Mouse (Mus musculus): ENCODE results near the gene Kat5.
A peak's percentile ranks its signal among the peaks of the same experiment; 100 is the strongest.

Kat5 gene

DNA sequence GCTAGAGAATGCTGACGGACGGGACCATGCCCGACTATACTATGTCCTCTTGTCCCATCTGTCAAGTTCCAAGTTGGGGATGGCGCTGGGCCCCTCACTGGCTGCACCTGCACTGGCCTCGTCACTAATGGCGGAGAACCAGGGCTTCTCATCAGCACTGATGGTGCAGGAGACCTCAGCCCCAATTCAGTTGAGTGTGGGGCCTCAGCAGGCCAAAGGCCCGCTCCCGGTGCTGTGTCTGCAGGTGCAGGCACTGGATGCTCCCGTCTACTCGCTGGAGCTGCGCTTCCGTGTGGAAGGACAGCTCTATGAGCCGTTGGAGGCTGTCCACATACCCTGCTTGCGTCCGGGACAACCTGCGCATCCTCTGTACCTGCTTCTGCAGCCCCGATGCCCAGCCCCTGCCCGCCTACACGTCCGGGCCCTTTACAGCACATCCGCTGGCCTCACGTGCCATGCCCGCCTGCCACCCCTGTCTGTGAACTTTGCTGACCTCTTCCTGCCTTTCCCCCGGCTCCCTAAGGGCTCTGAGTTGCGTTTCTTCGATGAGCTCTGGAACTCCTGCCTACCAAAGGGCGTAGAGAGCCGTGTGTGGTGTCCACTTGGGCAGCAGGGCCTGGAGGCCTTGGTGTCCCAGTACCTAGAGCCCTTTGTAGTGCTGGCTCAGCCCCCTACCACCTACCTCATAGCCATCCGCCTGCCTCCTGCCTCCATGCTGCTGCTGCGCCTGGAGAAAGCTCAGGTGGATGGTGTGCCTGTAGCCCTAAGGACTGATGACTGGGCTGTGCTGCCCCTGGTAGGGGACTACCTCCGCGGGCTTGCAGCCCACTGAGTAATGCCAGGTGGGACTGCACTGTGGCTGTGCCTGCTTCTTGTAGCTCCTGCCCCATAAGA is 39.4 kb downstream of the Kat5 start:
- DNase-seq, result no peak

DNA sequence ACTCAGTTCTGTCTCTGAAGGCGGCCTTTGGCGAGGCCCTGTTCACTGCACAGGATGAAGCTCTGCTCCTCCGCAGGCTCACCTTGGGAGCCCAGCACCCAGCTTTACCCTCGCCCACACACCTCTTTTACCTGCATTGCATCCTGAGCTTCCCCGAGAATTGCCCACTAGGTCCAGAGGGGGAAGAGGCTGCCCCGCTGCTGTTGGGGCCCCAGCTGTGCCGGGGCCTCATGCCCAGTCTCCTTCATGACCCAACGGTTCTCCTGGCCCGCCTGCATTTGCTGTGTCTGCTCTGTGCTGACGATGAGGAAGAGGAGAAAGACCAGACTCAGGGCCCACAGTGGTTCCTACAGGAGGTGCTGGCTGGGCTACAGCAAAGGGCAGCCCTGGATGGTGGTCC is 40.5 kb downstream of the Kat5 start:
- no peak for DNase-seq

DNA sequence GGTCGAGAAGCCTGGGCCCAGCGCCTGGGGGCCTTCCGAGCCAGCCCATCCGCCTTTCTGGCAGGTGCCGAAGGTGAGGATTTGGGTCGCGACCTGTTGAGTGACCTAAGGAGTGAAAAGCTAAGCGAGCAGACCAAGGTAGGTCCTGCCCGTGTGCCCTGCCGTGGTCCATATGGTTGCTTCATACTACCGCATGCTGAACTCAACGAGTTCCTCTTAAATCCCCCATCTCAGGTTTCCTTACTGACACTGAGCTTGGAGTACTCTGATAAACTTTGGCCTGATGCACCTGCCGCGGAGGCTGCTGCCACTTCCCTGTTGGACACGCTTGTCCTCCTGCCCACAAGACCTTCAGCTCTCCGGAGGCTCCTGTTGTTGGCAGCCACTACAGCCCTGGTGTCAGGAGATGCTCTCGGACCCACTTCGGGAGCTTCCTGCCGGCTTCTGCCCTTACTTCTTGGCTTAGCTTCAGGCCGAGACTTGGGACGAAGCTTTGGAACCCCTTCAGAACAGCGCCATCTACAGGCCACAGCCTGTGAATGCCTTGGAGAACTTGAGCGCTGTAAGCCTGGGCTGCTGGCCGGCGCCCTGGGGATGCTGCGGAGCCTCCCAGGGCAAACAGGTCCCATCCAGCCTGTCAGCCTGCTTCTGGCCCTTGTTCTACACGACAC is 41.4 kb downstream of the Kat5 start:
- peak; percentile 85 for DNase-seq

DNA sequence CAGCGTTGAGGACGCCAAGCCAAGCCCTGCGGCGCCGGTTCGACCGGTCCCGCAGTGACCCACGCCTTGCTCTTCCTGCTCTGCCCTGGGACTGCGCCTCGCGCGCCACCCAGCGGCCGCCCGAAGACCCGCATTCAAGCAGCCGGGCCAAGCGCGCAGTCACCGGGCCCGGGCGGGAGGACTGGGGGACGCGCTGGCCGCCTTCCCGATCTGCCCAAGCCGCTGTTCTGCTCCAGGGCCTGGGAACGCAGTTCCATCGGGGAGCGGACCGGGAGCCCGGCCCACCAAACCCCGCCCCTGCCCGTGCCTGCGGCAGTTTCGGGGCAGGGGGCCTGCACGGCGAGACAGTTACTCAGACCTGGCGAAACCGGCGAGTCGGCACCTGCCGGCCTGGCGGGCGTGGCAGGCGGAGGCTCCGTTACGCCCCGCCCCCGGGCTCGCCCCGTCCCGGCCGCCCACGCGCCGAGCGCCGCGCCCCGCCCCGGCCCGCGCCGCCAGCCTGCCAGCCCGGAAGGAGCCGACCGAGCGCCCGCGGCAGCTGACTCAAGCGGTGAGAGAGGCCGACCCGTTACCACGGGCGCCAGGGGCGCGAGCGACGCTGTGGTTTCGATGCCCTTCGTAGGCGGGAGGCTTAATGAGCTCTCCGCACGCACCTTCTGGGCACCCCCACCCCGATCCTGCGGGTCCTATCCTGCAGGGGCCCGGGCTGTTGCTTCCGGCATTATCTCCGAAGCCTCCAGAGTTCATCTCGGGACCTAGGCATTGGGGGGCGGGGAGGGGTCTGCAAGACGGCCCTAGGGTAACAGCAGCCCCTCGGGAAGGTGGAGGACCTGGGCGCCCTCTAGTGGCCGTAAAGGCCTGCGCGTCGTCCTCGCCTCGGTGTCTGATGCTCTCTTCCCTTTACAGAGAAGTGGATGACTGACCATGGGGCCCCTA is 42.2 kb downstream of the Kat5 start, which contains the start of gene Ap5b1:
TSS of gene Ap5b1 (plus strand) at position 492 of the 936 bp plus-strand sequence.
- peak; percentile 94 for DNase-seq

DNA sequence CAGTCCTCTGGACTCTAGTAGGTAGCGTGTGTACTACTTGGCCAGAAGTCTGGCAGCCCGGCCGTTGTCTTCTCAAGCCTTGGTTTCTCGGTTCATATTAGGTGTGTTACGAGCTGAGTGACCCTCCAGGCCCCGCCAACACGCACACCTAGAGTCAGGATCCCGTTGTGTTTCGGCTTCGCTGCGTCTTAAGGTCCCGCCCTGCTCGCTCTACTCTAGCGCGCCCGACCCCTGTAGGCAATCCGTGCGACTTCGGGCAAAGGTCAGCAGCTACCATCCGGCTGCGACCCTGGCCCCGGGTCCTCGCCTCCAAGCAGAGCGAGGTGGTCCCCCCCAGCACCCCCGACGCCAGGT is 42.9 kb downstream of the Kat5 start:
- DNase-seq, result no peak

DNA sequence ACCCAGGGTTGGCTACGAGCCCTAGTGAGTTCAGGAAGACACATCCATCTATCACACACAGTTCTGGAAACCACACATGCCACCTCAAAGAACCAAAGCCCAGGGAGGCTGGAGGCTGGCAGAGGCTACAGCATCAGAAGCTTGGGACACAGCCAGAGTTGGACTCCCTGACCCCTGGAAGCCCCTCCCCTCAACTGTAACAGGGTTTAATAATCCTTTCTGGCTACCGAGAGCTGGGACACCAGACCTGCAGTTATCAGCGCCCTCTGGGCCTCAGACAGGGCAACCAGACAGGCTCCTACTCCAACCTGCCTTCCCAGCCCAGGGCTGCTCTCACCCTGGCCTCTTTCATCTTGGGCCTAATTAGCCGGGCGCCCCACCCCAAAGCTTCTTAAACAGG is 43.7 kb downstream of the Kat5 start:
- DNase-seq, result peak; percentile 90

DNA sequence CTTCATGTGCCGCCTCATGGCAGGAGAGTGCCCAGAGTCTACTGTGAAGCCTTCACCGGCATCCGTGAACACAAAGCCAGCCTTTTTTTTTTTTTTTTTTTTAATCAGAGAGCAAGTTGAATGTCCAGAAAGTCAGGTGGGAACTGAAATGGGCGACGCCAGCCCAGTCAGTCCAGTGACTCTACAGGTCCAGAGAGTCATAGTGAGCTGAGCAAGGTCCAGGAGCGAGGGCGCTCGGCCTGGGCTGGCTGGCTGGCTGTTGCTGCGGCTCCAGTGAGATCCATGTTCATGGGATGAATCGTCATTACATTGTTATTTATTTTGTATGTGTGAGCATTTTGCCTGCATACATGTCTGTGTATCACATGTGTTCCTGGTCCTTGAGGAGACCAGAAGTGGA is 47.3 kb downstream of the Kat5 start:
- DNase-seq, result peak; percentile 41

DNA sequence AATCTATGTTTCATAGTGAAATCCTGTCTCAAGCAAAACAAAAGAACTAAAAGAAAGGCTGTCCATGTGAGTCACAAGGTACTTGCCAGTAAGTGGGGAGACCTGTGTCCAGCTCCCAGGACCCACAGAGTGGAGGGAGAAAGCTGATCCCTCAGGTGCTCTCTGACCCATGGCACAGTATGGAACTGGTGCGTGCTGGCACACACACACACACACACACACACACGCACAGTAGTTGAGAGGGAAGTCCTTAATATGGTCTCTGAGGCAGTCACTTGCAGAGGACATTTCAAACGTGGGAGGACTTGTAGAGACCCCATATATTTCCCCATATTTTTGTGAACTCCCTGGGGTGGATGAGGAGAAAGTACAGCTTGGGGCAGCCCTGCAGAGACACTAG is 48.2 kb downstream of the Kat5 start:
- DNase-seq, result no peak

DNA sequence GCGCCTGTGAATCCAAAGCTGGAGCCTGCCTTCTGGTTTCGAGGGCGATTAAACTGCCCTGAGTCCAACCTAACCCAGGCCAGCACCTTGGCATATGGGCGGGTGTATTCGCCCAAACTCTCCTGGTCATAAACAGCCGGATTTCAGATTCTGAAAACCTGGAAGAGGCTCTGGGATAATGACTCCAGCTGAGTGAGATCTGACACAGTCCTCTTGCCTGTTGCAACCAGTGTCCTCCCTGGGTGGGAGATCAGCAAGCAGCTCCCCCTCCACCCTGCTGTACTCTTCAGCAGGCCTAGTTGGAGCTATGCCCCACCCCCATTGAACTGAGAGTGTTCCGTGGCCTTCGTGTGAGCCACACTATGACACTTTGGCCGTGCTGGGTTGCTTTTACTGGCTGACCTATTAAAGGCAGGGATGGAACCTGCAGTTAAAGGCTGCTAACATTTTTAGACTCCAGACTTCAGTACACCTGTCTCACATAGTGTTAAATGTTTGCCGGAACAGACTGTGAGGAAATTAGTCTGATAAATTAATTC is 48.7 kb downstream of the Kat5 start:
- peak; percentile 90 for DNase-seq

DNA sequence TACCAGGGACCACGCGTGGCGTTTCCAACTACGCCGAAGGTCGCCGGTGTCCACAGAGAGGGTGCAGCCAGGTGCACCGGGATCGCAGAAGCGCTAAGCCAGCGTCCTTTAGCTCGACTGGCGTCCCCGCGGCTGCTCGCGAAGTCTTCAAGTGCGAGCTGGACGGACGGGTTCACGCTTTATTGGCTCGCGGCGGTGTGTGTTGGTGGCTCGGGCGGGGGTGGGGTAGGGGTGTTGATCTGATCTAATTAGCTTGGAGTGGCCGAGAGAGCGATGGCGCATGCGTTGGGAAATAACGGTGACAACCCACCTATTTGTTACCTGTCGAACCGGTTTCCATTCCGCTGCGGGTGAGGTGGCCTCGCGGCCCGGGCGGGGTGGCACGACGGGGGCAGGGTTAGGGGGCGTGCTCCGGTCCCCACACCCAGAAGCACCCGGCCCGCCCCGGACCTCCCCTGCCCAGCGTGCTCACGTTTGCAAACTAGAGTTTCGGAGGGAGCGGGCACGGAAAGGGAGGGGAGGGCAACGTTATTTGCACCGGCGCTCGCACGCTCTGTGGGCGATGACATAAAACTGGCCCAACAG is 49.5 kb downstream of the Kat5 start, which contains the start of gene Ovol1:
TSS of gene Ovol1 (minus strand) at position 190 of the 585 bp plus-strand sequence.
- DNase-seq, result peak; percentile 79

DNA sequence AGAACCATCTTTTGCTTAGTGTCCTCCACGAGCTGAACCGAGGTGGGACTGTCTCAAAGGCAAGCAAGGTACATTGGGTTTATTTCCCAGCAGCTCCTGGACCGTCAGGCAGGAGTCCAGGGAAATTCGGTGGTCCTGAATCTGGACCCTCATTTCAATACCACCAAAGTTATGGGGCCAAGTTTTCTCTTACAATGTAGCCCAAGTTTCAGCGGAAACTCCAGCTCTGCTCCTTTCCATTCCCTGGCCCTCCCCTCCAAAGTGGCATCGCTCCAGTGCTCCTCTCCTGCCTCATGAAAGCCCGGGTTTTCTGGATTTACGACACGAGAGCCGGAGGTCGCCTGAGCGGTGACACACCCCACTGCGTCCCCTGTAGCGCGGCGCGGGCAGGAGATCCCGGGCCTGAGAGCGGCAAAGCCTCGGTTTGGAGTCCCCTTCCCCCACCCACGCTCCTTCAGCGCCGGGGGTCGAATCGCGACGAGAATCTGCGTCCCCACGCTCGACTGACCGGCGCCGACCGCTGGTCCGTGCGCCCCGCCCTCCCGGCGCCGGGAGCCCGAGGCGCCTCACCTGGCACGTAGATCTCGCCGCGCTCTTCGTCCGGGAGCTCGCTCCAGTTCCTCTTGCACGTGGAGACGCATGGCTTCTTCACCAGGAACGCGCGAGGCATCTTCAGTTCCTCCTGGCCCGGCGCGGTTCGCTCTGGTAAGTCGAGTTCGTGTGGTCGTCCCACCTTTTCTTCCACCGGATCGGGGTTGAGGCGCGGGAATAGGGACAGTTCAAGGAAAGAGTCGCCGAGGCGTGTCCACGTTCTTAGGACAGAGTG is 50.2 kb downstream of the Kat5 start:
- DNase-seq, result peak; percentile 48

DNA sequence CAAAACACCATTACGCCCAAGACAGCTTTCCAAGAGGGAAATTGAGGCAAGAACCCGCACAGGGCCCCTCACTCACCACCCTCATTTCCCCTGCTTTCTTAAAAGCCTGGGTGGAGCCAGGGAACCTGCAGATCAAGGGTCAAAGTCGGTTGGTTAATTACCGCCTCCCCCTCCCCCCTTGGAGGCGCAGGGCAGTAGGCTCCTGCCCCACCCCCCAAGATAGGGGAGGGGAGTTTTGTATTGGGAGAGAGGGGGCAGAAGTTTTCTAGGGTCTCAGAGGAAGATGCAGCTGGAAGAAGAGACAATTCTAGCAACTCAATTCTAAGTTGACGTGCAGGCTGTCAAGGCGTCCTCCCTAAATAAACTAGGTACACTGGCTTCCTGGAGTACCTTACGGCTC is 50.8 kb downstream of the Kat5 start:
- DNase-seq, result peak; percentile 91

DNA sequence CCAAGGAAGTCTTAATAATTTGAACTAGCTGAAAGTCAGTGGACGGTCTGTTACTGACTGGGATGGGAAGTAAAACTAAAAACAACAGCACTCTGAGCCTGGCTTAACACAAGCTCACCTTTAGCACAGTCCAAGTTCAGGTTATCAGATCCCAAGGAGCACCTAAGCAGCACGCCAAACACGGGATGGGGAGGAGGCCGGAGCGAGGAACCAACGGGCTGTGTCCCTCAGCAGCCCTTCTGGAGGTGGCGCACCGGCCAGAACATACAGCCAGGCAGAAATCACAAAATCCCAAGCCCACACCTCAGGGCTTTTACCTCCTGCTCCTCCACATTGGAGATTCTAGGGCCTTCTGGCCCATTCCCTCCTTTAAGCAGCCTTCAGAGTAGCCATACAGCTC is 51.3 kb downstream of the Kat5 start:
- no peak for DNase-seq

DNA sequence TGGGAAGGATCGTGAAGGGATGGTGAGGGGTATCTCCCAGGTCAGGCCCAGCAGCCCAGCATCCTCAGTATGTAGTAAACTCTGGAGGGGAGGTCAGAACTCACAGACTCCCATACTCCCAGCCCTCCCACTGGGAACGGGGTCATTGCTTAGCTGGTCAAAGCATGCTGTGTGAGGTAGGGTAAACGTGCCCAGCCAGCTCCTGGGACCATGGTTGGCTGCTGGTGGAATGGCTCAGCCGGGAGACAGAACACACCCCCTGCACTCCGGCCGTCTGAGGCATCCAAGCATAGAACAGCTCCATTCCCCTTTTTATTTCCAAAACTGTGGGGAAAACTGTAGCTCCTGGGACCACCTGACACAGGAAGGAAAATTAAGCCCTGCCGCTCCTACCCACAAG is 51.9 kb downstream of the Kat5 start:
- peak; percentile 76 for DNase-seq

DNA sequence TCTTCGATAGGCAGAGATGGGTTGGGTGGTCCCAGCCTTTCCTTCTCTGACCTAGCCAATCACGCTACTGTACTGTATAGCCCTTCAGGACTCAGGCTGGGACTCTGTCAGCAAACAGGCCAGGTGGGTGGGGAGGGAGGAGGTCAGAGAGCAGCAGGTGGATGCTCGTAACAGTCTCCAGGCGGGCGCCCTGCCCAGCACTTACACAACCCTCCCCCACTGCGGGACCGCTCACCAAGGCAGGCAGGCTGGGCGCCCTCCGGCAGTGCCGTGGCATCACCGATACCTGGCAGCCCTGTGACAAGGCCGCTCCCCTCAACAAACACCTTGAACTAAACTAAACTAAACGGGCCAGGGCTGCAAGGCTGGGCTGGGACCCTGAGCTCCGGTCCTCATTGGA is 55.8 kb downstream of the Kat5 start:
- DNase-seq, result peak; percentile 84

DNA sequence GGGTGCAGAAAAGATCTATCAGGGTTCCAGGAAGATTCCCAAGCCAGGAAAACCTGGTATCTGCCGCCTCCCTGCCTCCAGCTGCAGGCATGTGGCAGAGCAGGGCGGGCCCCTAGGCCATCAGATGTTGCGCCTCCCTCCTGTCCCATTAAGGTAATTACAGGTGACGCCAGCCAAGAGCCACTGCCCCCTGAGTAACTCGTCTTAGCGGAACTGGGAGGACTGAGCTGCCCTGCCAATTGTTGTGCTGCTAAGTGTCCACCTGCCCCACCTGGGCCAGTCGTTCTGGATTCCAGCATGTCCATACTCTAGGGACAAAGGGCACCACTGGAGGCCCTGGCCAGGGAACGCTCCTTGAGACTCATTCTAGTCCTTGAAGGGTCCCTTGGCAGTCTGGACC is 56.2 kb downstream of the Kat5 start:
- DNase-seq, result peak; percentile 46

Data from kidney, adult 9 months (tissue).